Mouse (Mus musculus) central nervous system, embryonic 18 days (tissue): ENCODE measurements around the gene Itpripl1. TPM values are rescaled to one million over a fixed set of nuclear protein-coding genes. Genes with fewer than 3 reads are reported as not detected.

Experiments
- polyA plus RNA-seq: library from polyadenylated mRNA; depleted of rRNA; stranded (reverse); fragments of >200 nt; gene quantifications from 2 replicates; pipeline ENCODE4 v1.2.3, GENCODE M21; 2012; rRNA removed

The Itpripl1 gene
- polyA plus RNA-seq, result 6.7 and 7.0 TPM in 2 replicates

DNA sequence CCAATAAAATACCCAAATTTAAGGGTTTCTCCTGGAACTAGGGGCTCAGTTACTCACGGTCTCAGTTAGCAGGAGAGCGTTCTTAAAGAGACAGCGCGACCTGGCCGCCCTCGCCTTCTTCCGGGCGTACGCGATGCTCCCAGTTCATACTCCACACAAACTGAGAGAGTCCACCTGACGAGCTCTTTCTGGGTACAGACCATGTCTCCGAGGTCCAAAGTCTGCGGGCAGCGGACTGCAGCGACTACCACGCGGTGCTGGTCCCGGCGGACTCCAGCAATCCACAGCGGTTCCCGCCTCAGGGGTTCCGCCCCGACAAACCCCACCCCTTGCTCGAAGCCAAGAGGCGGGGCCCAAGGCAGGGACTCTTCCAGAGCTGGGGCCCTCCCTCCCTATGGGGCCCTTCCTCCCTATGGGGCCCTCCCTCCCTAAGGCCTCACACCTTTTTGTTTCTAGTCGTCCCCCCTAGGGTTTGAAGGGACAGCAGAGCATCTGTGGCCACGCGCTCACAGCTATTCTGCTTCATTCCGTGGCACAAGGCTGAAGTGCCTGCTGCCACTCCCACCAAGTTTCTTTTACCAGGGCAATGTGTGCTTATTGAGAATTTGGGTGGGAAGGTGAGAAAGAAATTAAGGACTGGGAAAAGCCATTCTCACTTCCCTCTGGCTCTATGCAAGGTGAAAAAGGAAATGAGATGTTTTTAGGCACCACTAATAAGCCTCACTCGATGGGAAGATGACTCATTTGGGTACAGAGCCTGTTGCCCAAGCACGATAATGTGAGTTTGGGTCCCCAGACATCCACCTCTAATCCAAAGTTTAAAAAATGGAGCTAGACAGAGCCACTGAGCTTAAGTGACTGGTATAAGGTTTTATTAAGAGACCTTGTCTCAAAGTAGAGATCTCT lies at the start of gene Itpripl1:
Itpripl1 (minus strand) TSS at position 285 of the 906 bp plus-strand sequence.

DNA sequence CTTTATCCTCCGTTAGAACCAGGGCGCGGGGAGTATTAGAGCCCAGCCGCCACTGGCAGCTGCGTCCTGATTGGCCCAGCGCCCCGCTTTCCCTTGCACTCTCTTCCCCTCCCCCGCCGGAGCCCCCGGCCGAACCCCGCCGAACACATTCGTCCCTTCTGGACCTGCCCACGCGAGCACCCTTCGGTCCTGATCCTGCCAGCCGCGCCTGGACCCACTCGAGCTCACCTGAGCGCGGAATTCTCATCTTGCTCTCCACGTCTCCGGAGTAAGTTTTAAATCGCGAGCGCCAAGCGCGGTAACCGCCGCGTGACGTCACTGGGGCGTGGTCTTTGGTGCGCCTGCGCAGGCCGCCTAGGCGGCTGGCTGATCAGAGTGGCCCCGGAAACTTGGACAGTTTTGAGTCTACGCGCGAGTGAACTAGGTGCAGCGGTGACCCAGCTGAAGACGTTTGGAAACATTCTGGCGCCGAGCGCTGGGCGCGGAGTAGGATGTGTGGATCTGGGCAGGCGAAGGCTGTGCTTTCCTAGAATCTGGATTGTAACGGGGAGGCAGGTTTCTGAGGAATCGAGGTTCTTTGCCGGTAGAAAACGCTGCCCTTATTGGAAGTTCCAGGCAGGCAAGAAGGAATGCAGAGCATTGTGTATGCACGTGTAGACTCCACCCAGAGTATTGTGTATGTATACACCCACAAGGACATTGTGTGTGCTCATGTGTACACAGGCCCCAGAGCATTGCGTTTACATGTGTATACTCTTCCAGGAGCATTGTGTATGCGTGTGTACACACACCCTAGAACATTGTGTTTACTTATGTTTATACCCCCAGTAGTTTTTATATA lies 9.4 kb downstream of the Itpripl1 start, which contains the start of gene Ncaph:
Ncaph (minus strand) TSS at position 334 of the 841 bp plus-strand sequence.

Other genes starting within 250 kb of the Itpripl1 start
- gene Sppl2a, start 210.2 kb downstream of the Itpripl1 start, polyA plus RNA-seq, result 30.8 and 31.7 TPM in 2 replicates
- gene Ap4e1, start 134.7 kb downstream of the Itpripl1 start, polyA plus RNA-seq, result 10.4 and 11.2 TPM in 2 replicates
- 19.1 and 20.5 TPM in 2 replicates for gene Blvra, start 72.8 kb downstream of the Itpripl1 start, polyA plus RNA-seq
- 10.7 and 12.8 TPM in 2 replicates for gene Ncaph, start 9.5 kb downstream of the Itpripl1 start, polyA plus RNA-seq
- gene 1810024B03Rik, start 64.8 kb upstream of the Itpripl1 start, polyA plus RNA-seq, result 0.90 and 0.98 TPM in 2 replicates
- 74.8 and 77.0 TPM in 2 replicates for gene Snrnp200, start 64.9 kb upstream of the Itpripl1 start, polyA plus RNA-seq
- gene Ciao1, start 104.4 kb upstream of the Itpripl1 start, polyA plus RNA-seq, result 62.8 and 64.7 TPM in 2 replicates
- gene Tmem127, start 104.5 kb upstream of the Itpripl1 start, polyA plus RNA-seq, result 57.8 and 71.0 TPM in 2 replicates
- 106 and 109 TPM in 2 replicates for gene Stard7, start 126.8 kb upstream of the Itpripl1 start, polyA plus RNA-seq
- gene Dusp2, start 192.7 kb upstream of the Itpripl1 start, polyA plus RNA-seq, result 9.7 and 10.0 TPM in 2 replicates
- gene Astl, start 195.2 kb upstream of the Itpripl1 start, polyA plus RNA-seq, result 0.03 TPM in 1 of 2 replicates, not detected in the other
- 0.40 TPM in 2 replicates for gene Adra2b, start 219.8 kb upstream of the Itpripl1 start, polyA plus RNA-seq